Mouse (Mus musculus): ENCODE measurements at regions not wholly inside any gene's neighbourhood (a gene's known extent, or its start where the extent isn't known, plus 50 kb on each side); places are given as distances from the start of the nearest gene placed in this dataset.
A peak's percentile ranks its signal among the peaks of the same experiment; 100 is the strongest.

GRCm38 (mm10) chr12:71748731-71749130 lies 82.1 kb upstream of the Daam1 start:
- WGBS: 35% methylated on average over 4 of the region's 4 CpGs
- no peak overlapping the region for H3K4me3 ChIP-seq
- H3K36me3 ChIP-seq: no peaks in the 10 kb centered on the region
- H3K4me1 ChIP-seq: peaks cover 39% of the 10 kb centered on the region
- H3K4me2 ChIP-seq (replicated peaks): 0 out of 2 replicates have a peak overlapping the region, but pooled peaks have one; percentile 12
- H3K27ac ChIP-seq: peak overlapping the region; percentile 76
- H3K27me3 ChIP-seq: no peaks in the 10 kb centered on the region
- H3K9ac ChIP-seq: no peak overlapping the region
- no peaks in the 10 kb centered on the region for H3K9me3 ChIP-seq
- ATAC-seq (ENCODE audit: insufficient number of reproducible peaks, insufficient read depth, low FRiP score, low TSS enrichment): peak; percentile 84

GRCm38 (mm10) chr12:71749668-71750067 lies 81.2 kb upstream of the Daam1 start:
- Histone ChIP-seq H3K9me3 (no peaks in the 10 kb centered on the region), H3K36me3 (no peaks in the 10 kb centered on the region), H3K4me2 (replicated peaks) (no peak overlapping the region), H3K27me3 (no peaks in the 10 kb centered on the region), H3K4me3 (no peak overlapping the region), H3K9ac (no peak overlapping the region), H3K4me1 (peaks cover 39% of the 10 kb centered on the region), H3K27ac (no peak overlapping the region)
- no peak for ATAC-seq (ENCODE audit: insufficient number of reproducible peaks, insufficient read depth, low FRiP score, low TSS enrichment)
- 85% methylated on average over 2 of the region's 2 CpGs for WGBS

- Histone ChIP-seq H3K27ac (no peak overlapping the region), H3K27me3 (no peaks in the 10 kb centered on the region), H3K4me3 (no peak overlapping the region), H3K4me1 (peaks cover 21% of the 10 kb centered on the region), H3K9me3 (no peaks in the 10 kb centered on the region), H3K36me3 (no peaks in the 10 kb centered on the region), H3K4me2 (replicated peaks) (no peak overlapping the region), H3K9ac (no peak overlapping the region)
- 59% methylated on average over 6 of the region's 7 CpGs for WGBS
- ATAC-seq (ENCODE audit: insufficient number of reproducible peaks, insufficient read depth, low FRiP score, low TSS enrichment): no peak
These were observed 78.1 kb upstream of the Daam1 start for GRCm38 (mm10) chr12:71752741-71753260.

- Histone ChIP-seq H3K9ac (no peak overlapping the region), H3K9me3 (no peaks in the 10 kb centered on the region), H3K4me3 (no peak overlapping the region), H3K36me3 (no peaks in the 10 kb centered on the region), H3K4me2 (replicated peaks) (no peak overlapping the region), H3K27me3 (no peaks in the 10 kb centered on the region), H3K4me1 (peaks cover 16% of the 10 kb centered on the region), H3K27ac (no peak overlapping the region)
- no peak for ATAC-seq (ENCODE audit: insufficient number of reproducible peaks, insufficient read depth, low FRiP score, low TSS enrichment)
- 84% methylated on average over 3 of the region's 3 CpGs for WGBS
These were observed 77.6 kb upstream of the Daam1 start for GRCm38 (mm10) chr12:71753276-71753675.

- Histone ChIP-seq H3K4me1 (no peaks in the 10 kb centered on the region), H3K4me3 (no peak overlapping the region), H3K27me3 (no peaks in the 10 kb centered on the region), H3K9me3 (no peaks in the 10 kb centered on the region), H3K36me3 (no peaks in the 10 kb centered on the region), H3K9ac (no peak overlapping the region), H3K4me2 (replicated peaks) (no peak overlapping the region), H3K27ac (no peak overlapping the region)
- 57% methylated on average over 4 of the region's 4 CpGs for WGBS
- no peak for ATAC-seq (ENCODE audit: insufficient number of reproducible peaks, insufficient read depth, low FRiP score, low TSS enrichment)
These were observed 67.7 kb upstream of the Daam1 start for GRCm38 (mm10) chr12:71763194-71763593.

GRCm38 (mm10) chr12:71766086-71766485 lies 64.8 kb upstream of the Daam1 start:
- H3K27me3 ChIP-seq: no peaks in the 10 kb centered on the region
- 82% methylated on average over 4 of the region's 4 CpGs for WGBS
- no peak overlapping the region for H3K4me2 ChIP-seq (replicated peaks)
- ATAC-seq (ENCODE audit: insufficient number of reproducible peaks, insufficient read depth, low FRiP score, low TSS enrichment): no peak
- H3K9me3 ChIP-seq: no peaks in the 10 kb centered on the region
- H3K27ac ChIP-seq: no peak overlapping the region
- no peaks in the 10 kb centered on the region for H3K4me1 ChIP-seq
- no peaks in the 10 kb centered on the region for H3K36me3 ChIP-seq
- no peak overlapping the region for H3K9ac ChIP-seq
- H3K4me3 ChIP-seq: no peak overlapping the region

GRCm38 (mm10) chr12:71766636-71767035 lies 64.2 kb upstream of the Daam1 start:
- H3K27me3 ChIP-seq: no peaks in the 10 kb centered on the region
- no peak overlapping the region for H3K4me2 ChIP-seq (replicated peaks)
- no peak for ATAC-seq (ENCODE audit: insufficient number of reproducible peaks, insufficient read depth, low FRiP score, low TSS enrichment)
- H3K9me3 ChIP-seq: no peaks in the 10 kb centered on the region
- H3K4me3 ChIP-seq: no peak overlapping the region
- H3K9ac ChIP-seq: no peak overlapping the region
- no peaks in the 10 kb centered on the region for H3K36me3 ChIP-seq
- H3K4me1 ChIP-seq: no peaks in the 10 kb centered on the region
- no peak overlapping the region for H3K27ac ChIP-seq
- WGBS: 94% methylated on average over 1 of the region's 1 CpGs

- no peak overlapping the region for H3K4me3 ChIP-seq
- no peak overlapping the region for H3K27ac ChIP-seq
- no peaks in the 10 kb centered on the region for H3K4me1 ChIP-seq
- ATAC-seq (ENCODE audit: insufficient number of reproducible peaks, insufficient read depth, low FRiP score, low TSS enrichment): no peak
- no peaks in the 10 kb centered on the region for H3K27me3 ChIP-seq
- H3K36me3 ChIP-seq: no peaks in the 10 kb centered on the region
- H3K4me2 ChIP-seq (replicated peaks): no peak overlapping the region
- no peak overlapping the region for H3K9ac ChIP-seq
- H3K9me3 ChIP-seq: no peaks in the 10 kb centered on the region
- WGBS: 40% methylated on average over 3 of the region's 3 CpGs
These were observed 63.0 kb upstream of the Daam1 start for GRCm38 (mm10) chr12:71767896-71768295.

- H3K27me3 ChIP-seq: no peaks in the 10 kb centered on the region
- no peaks in the 10 kb centered on the region for H3K9me3 ChIP-seq
- peak overlapping the region; percentile 48 for H3K4me2 ChIP-seq (replicated peaks)
- H3K9ac ChIP-seq: no peak overlapping the region
- H3K4me3 ChIP-seq: peak overlapping the region; percentile 19
- no peak for ATAC-seq (ENCODE audit: insufficient number of reproducible peaks, insufficient read depth, low FRiP score, low TSS enrichment)
- H3K27ac ChIP-seq: no peak overlapping the region
- no peaks in the 10 kb centered on the region for H3K4me1 ChIP-seq
- 4% methylated on average over 12 of the region's 12 CpGs for WGBS
- no peaks in the 10 kb centered on the region for H3K36me3 ChIP-seq
These were observed 62.4 kb upstream of the Daam1 start for GRCm38 (mm10) chr12:71768471-71768870.

GRCm38 (mm10) chr12:71768890-71769289 lies 62.0 kb upstream of the Daam1 start:
- no peaks in the 10 kb centered on the region for H3K27me3 ChIP-seq
- no peaks in the 10 kb centered on the region for H3K36me3 ChIP-seq
- ATAC-seq (ENCODE audit: insufficient number of reproducible peaks, insufficient read depth, low FRiP score, low TSS enrichment): 0 out of 2 replicates have a peak, but pooled peaks have one; percentile 29
- no peaks in the 10 kb centered on the region for H3K9me3 ChIP-seq
- 32% methylated on average over 9 of the region's 9 CpGs for WGBS
- peak overlapping the region; percentile 48 for H3K4me2 ChIP-seq (replicated peaks)
- no peaks in the 10 kb centered on the region for H3K4me1 ChIP-seq
- H3K9ac ChIP-seq: no peak overlapping the region
- peak overlapping the region; percentile 19 for H3K4me3 ChIP-seq
- no peak overlapping the region for H3K27ac ChIP-seq

- H3K4me3 ChIP-seq: no peak overlapping the region
- no peaks in the 10 kb centered on the region for H3K4me1 ChIP-seq
- H3K9me3 ChIP-seq: no peaks in the 10 kb centered on the region
- no peaks in the 10 kb centered on the region for H3K27me3 ChIP-seq
- no peak overlapping the region for H3K27ac ChIP-seq
- no peak overlapping the region for H3K9ac ChIP-seq
- H3K36me3 ChIP-seq: no peaks in the 10 kb centered on the region
- 65% methylated on average over 6 of the region's 6 CpGs for WGBS
- ATAC-seq (ENCODE audit: insufficient number of reproducible peaks, insufficient read depth, low FRiP score, low TSS enrichment): 0 out of 2 replicates have a peak, but pooled peaks have one; percentile 3
- peak overlapping the region; percentile 48; the same call in 1 of the 2 replicates for H3K4me2 ChIP-seq (replicated peaks)
These were observed 61.6 kb upstream of the Daam1 start for GRCm38 (mm10) chr12:71769302-71769701.

GRCm38 (mm10) chr12:71773891-71774290 lies 57.0 kb upstream of the Daam1 start:
- ATAC-seq (ENCODE audit: insufficient number of reproducible peaks, insufficient read depth, low FRiP score, low TSS enrichment): no peak
- Histone ChIP-seq H3K4me1 (no peaks in the 10 kb centered on the region), H3K27ac (no peak overlapping the region), H3K36me3 (no peaks in the 10 kb centered on the region), H3K9me3 (no peaks in the 10 kb centered on the region), H3K4me3 (no peak overlapping the region), H3K9ac (no peak overlapping the region), H3K27me3 (no peaks in the 10 kb centered on the region), H3K4me2 (replicated peaks) (no peak overlapping the region)
- 86% methylated on average over 9 of the region's 9 CpGs for WGBS

GRCm38 (mm10) chr12:71775126-71775525 lies 55.8 kb upstream of the Daam1 start:
- 83% methylated on average over 12 of the region's 12 CpGs for WGBS
- ATAC-seq (ENCODE audit: insufficient number of reproducible peaks, insufficient read depth, low FRiP score, low TSS enrichment): no peak

More at GRCm38 (mm10) chr12:71775126-71775525, 55.8 kb upstream of the Daam1 start:
- H3K4me1 ChIP-seq: no peaks in the 10 kb centered on the region
- no peaks in the 10 kb centered on the region for H3K27me3 ChIP-seq
- H3K4me2 ChIP-seq (replicated peaks): no peak overlapping the region
- no peak overlapping the region for H3K4me3 ChIP-seq
- H3K36me3 ChIP-seq: no peaks in the 10 kb centered on the region
- H3K9me3 ChIP-seq: no peaks in the 10 kb centered on the region
- no peak overlapping the region for H3K9ac ChIP-seq
- no peak overlapping the region for H3K27ac ChIP-seq
